Mouse (Mus musculus): ENCODE data around the gene Nutf2. TPM values are rescaled to one million over a fixed set of nuclear protein-coding genes. Genes with fewer than 3 reads are reported as not detected.

Gene Nutf2
- polyA plus RNA-seq, 1 experiment from 2014 or later, result 198 TPM

DNA sequence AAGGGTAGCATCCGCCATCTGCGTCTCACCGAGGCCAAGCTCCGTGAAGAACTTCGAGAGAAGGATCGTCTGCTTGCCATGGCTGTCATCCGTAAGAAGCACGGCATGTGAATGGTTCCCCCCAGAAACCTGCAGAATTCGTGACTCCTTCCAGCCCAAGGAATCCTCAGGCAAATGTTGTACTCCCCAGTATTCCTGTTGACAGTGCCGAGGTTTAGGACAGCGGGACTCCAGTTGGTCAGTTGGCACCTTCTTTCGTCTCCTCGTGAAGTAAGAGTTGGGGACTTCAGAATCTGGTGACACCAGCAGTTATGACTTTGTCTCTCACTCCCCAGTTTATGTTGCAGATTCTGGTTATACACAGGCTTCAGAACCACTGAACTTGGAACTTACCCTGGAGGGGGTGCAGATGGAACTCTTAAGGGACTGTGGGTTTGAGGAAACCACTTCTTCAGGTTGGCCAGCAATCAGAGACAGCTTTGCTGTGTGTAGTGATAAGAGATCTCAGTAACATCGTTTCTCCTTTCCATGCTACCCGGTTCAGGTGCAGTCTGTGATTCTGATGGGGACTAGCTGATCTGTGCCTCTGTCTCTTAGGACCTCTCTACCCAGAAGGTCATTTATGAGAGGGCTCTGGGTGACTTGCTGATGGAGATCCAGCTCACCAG is 4.1 kb upstream of the Nutf2 start:
- H3K36me3 ChIP-seq, result peaks cover 8% of the 10 kb centered on the region; the same call in 1 of the 2 replicates
- WGBS, result 22% methylated on average over 15 of the region's 15 CpGs
- peak overlapping the region; percentile 83 for H3K4me3 ChIP-seq
- ATAC-seq (ENCODE audit: low read depth), result no peak
- H3K4me2 ChIP-seq, result peak overlapping the region; percentile 99
- H3K9ac ChIP-seq, result peak overlapping the region; percentile 89
- no peaks in the 10 kb centered on the region for H3K9me3 ChIP-seq
- H3K27me3 ChIP-seq, result no peaks in the 10 kb centered on the region
- H3K27ac ChIP-seq (replicated peaks), result peak overlapping the region; percentile 88
- peaks cover 54% of the 10 kb centered on the region for H3K4me1 ChIP-seq (replicated peaks)

GRCm38 (mm10) chr8:105858495-105858894 is 1.9 kb upstream of the Nutf2 start:
- H3K9ac ChIP-seq, result no peak overlapping the region
- no peak overlapping the region for H3K27ac ChIP-seq (replicated peaks)
- peak overlapping the region; percentile 4; the same call in 1 of the 2 replicates for H3K4me2 ChIP-seq
- H3K4me1 ChIP-seq (replicated peaks), result peaks cover 72% of the 10 kb centered on the region
- no peaks in the 10 kb centered on the region for H3K9me3 ChIP-seq
- ATAC-seq (ENCODE audit: low read depth), result no peak
- 90% methylated on average over 5 of the region's 5 CpGs for WGBS
- no peaks in the 10 kb centered on the region for H3K27me3 ChIP-seq
- no peak overlapping the region for H3K4me3 ChIP-seq
- H3K36me3 ChIP-seq, result peaks cover 8% of the 10 kb centered on the region; the same call in 1 of the 2 replicates

DNA sequence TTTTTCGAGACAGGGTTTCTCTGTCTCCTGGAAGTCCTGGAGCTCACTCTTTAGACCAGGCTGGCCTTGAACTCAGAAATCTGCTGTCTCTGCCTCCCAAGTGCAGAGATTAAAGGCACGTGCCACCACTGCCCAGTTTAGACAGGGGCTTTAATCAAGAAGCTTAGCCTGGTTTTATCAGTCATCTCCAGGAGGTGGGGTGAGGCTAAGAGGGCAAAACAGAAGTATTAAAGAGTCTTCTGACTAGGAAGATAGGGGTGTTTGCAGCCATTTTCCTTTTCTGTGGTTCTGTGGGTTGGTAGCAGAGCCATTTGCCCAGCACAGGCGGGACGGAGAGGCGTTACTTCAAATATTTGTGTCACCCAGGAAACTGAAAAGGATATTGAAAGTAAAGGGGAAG is 1.1 kb upstream of the Nutf2 start:
- Histone ChIP-seq H3K27me3 (no peaks in the 10 kb centered on the region), H3K27ac (replicated peaks) (peak overlapping the region; percentile 93; the same call in 1 of the 2 replicates), H3K4me2 (peak overlapping the region; percentile 92), H3K36me3 (peaks cover 8% of the 10 kb centered on the region; the same call in 1 of the 2 replicates), H3K4me1 (replicated peaks) (peaks cover 78% of the 10 kb centered on the region), H3K9ac (peak overlapping the region; percentile 60; the same call in 1 of the 2 replicates), H3K9me3 (no peaks in the 10 kb centered on the region), H3K4me3 (peak overlapping the region; percentile 95; the same call in 1 of the 2 replicates)
- 83% methylated on average over 5 of the region's 5 CpGs for WGBS
- ATAC-seq (ENCODE audit: low read depth), result no peak

- H3K4me3 ChIP-seq, result peak overlapping the region; percentile 95
- H3K4me1 ChIP-seq (replicated peaks), result peaks cover 61% of the 10 kb centered on the region
- H3K9me3 ChIP-seq, result no peaks in the 10 kb centered on the region
- H3K36me3 ChIP-seq, result peaks cover 21% of the 10 kb centered on the region
- no peak for ATAC-seq (ENCODE audit: low read depth)
- 21% methylated on average over 1 of the region's 1 CpGs for WGBS
- H3K4me2 ChIP-seq, result peak overlapping the region; percentile 92
- no peaks in the 10 kb centered on the region for H3K27me3 ChIP-seq
- no peak overlapping the region for H3K27ac ChIP-seq (replicated peaks)
- H3K9ac ChIP-seq, result peak overlapping the region; percentile 96
Observed at GRCm38 (mm10) chr8:105861951-105862350, 1.6 kb downstream of the Nutf2 start.

DNA sequence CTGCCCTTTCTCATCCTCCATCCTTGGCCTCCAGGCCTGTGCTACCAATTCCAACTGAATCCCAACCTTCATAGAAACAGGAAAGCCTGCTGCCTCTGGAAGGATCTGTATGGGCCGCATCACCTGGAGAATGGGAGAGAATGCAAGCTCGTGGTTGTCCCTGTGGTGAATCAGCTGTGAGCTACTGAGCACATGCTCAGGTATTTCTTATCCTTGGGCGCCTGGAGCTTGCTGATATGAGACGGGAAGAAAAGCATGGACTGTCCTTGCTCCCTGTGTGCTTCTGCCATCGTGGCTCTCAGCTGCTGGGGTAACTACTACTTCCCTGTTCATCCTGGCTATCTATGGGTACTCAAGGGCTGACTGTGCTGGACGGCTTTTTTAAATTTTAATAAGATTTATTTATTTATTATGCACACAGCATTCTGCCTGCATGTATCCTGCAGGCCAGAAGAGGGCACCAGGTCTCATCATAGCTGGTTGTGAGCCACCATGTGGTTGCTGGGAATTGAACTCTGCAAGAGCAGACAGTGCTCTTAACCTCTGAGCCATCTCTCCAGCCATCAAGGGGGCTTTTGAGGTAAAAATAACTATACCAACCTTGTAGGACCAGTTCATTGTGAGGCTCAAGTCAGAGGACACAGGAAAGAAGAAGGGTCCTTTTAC is 6.1 kb downstream of the Nutf2 start:
- no peak for ATAC-seq (ENCODE audit: low read depth)
- Histone ChIP-seq H3K4me3 (no peak overlapping the region), H3K36me3 (peaks cover 55% of the 10 kb centered on the region), H3K9ac (no peak overlapping the region), H3K9me3 (no peaks in the 10 kb centered on the region), H3K27me3 (no peaks in the 10 kb centered on the region), H3K4me1 (replicated peaks) (peaks cover 26% of the 10 kb centered on the region), H3K4me2 (no peak overlapping the region), H3K27ac (replicated peaks) (no peak overlapping the region)
- WGBS, result 85% methylated on average over 6 of the region's 6 CpGs

GRCm38 (mm10) chr8:105874301-105874700 is 13.9 kb downstream of the Nutf2 start:
- Histone ChIP-seq H3K36me3 (peaks cover 75% of the 10 kb centered on the region), H3K4me3 (no peak overlapping the region), H3K27me3 (no peaks in the 10 kb centered on the region), H3K9me3 (no peaks in the 10 kb centered on the region), H3K4me1 (replicated peaks) (no peaks in the 10 kb centered on the region), H3K9ac (no peak overlapping the region), H3K4me2 (no peak overlapping the region), H3K27ac (replicated peaks) (no peak overlapping the region)
- WGBS, result 83% methylated on average over 6 of the region's 6 CpGs
- no peak for ATAC-seq (ENCODE audit: low read depth)

DNA sequence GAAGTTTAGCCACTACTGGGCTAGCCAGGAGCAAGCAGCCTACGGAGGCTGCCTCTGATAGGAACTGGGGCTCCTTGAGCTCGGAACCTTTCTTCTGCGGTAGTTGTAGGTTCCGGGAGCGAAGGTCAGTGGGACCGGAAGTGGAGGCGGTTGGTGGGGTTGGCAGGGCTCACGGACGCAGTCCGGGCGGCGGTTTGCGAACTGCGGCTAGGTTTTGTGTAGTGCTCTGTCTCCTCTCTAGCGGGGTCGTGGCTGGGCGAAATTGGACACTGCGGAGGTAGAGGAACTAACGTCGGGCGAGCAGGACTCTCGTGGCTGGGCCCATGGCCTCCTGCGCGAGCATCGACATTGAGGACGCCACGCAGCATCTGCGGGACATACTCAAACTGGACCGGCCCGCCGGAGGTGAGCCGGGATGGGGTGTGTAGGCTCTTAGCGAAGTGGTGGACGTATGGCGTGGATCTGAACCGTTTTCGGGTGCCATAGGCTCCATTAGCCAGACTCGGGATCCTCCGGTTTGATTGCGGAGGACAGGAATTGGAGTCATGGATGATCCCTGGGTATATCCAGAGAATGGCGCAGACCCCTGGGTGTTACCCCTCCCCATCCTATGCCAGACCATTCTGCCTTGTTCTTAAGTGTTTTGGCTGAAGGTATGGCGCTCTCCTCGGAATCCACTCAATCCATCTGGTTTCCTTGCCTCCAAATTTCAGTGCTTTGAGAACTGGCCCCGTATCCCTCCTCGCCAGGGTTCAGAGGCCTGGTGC is 20.6 kb downstream of the Nutf2 start, which contains the start of gene Edc4:
Gene Edc4 (plus strand): TSS at position 128 of the 767 bp plus-strand sequence.
- no peaks in the 10 kb centered on the region for H3K27me3 ChIP-seq
- peaks cover 31% of the 10 kb centered on the region for H3K4me1 ChIP-seq (replicated peaks)
- peaks cover 59% of the 10 kb centered on the region for H3K36me3 ChIP-seq
- under 1% methylated on average over 45 of the region's 45 CpGs for WGBS
- 0 out of 2 replicates have a peak within 1 kb of the TSS, but pooled peaks have one; percentile 38 for H3K27ac ChIP-seq (replicated peaks)
- H3K9ac ChIP-seq, result peak within 1 kb of the TSS; percentile 91
- H3K4me3 ChIP-seq, result peak within 1 kb of the TSS; percentile 92
- peak within 1 kb of the TSS; percentile 91 for H3K4me2 ChIP-seq
- H3K9me3 ChIP-seq, result no peaks in the 10 kb centered on the region
- ATAC-seq (ENCODE audit: low read depth), result peak; percentile 89

GRCm38 (mm10) chr8:105889756-105890465 is 29.5 kb downstream of the Nutf2 start:
- no peak overlapping the region for H3K4me2 ChIP-seq
- H3K9me3 ChIP-seq, result no peaks in the 10 kb centered on the region
- H3K36me3 ChIP-seq, result peaks cover 90% of the 10 kb centered on the region

DNA sequence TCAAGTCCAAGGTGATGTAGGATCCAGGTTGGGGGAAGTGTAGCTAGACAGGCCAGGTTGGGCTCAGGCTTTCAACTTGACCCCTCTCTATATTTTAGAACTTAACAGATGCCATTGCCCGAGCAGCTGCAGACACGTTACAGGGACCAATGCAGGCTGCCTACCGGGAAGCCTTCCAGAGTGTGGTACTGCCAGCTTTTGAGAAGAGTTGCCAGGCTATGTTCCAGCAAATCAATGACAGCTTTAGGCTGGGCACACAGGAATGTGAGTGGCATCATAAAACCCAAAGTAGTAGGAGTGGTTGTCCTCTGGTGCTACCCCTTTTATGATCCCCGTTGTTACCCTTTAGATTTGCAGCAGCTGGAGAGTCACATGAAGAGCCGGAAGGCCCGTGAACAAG is 30.5 kb downstream of the Nutf2 start:
- no peak overlapping the region for H3K4me2 ChIP-seq
- H3K9ac ChIP-seq, result no peak overlapping the region
- peaks cover 9% of the 10 kb centered on the region for H3K4me1 ChIP-seq (replicated peaks)
- ATAC-seq (ENCODE audit: low read depth), result no peak
- peaks cover 87% of the 10 kb centered on the region for H3K36me3 ChIP-seq
- 76% methylated on average over 6 of the region's 6 CpGs for WGBS
- no peak overlapping the region for H3K27ac ChIP-seq (replicated peaks)
- H3K9me3 ChIP-seq, result no peaks in the 10 kb centered on the region
- no peak overlapping the region for H3K4me3 ChIP-seq
- no peaks in the 10 kb centered on the region for H3K27me3 ChIP-seq

More at GRCm38 (mm10) chr8:105889756-105890465, 29.5 kb downstream of the Nutf2 start:
- no peak for ATAC-seq (ENCODE audit: low read depth)
- H3K4me1 ChIP-seq (replicated peaks), result peaks cover 9% of the 10 kb centered on the region
- H3K4me3 ChIP-seq, result no peak overlapping the region
- H3K27ac ChIP-seq (replicated peaks), result no peak overlapping the region
- WGBS, result 92% methylated on average over 12 of the region's 12 CpGs
- H3K27me3 ChIP-seq, result no peaks in the 10 kb centered on the region
- H3K9ac ChIP-seq, result no peak overlapping the region

DNA sequence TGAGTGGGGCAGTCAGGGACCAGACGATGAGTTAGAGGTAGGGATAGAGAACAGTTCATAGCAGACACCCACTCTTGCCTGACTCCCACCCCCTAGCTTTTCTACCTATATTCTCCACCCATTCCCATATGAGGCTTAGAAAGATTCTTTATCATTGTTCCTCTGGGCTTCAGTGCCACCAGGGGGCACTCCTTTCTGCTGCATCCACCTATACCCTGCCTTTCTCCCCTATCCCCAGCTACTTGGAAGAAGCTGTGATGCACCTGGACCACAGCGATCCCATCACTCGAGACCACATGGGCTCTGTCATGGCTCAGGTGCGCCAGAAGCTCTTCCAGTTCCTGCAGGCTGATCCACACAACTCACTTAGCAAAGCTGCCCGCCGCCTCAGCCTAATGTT is 32.1 kb downstream of the Nutf2 start:
- Histone ChIP-seq H3K36me3 (peaks cover 72% of the 10 kb centered on the region), H3K4me1 (replicated peaks) (peaks cover 9% of the 10 kb centered on the region), H3K4me2 (no peak overlapping the region), H3K9me3 (no peaks in the 10 kb centered on the region), H3K4me3 (no peak overlapping the region), H3K27ac (replicated peaks) (peak overlapping the region; percentile 38; the same call in 1 of the 2 replicates), H3K9ac (no peak overlapping the region), H3K27me3 (no peaks in the 10 kb centered on the region)
- WGBS, result 91% methylated on average over 6 of the region's 6 CpGs
- ATAC-seq (ENCODE audit: low read depth), result 0 out of 2 replicates have a peak, but pooled peaks have one; percentile 4

DNA sequence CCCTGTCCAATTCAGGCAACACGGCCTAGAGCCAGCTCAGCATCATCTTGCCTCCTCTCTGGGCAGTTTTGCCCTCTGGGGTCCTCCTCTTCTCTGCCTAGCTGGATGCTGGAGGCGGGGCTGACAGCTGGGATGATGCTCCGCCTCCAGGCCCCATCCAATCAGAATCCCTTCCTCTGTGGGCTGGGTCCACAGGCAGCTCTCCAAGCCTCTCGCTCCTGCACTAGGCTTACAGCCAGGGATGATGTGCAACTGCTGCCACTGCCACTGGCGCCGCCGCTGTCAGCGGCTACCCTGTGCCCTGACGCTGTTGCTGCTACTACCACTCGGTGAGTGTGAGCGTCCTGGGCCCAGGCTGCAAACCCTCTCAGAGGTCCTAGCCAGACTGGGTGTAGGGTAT is 33.0 kb downstream of the Nutf2 start, which contains the start of gene Nrn1l:
Gene Nrn1l (plus strand): TSS at position 229 of the 400 bp plus-strand sequence.
- Histone ChIP-seq H3K27me3 (no peaks in the 10 kb centered on the region), H3K4me2 (peak within 1 kb of the TSS; percentile 35), H3K36me3 (peaks cover 62% of the 10 kb centered on the region), H3K27ac (replicated peaks) (peak within 1 kb of the TSS; percentile 65), H3K4me3 (0 out of 2 replicates have a peak within 1 kb of the TSS, but pooled peaks have one; percentile 3), H3K9ac (peak within 1 kb of the TSS; percentile 58), H3K9me3 (no peaks in the 10 kb centered on the region), H3K4me1 (replicated peaks) (peaks cover 9% of the 10 kb centered on the region)
- peak; percentile 91 for ATAC-seq (ENCODE audit: low read depth)
- 3% methylated on average over 11 of the region's 11 CpGs for WGBS
